Mouse (Mus musculus): Measurements from ENCODE around the gene Amigo3. TPM values are rescaled to one million over a fixed set of nuclear protein-coding genes. Genes with fewer than 3 reads are reported as not detected.

Gene Amigo3
- polyA plus RNA-seq, 1 experiment = 1.2 TPM

GRCm38 (mm10) chr9:108052411-108052810, 548 bp upstream of the Amigo3 start:
- TF ChIP-seq POLR2A (IDR thresholded peaks at IDR 0.05; ENCODE audit: low read depth, low read length) (no peak), CTCF (conservative IDR thresholded peaks at IDR 0.05; ENCODE audit: insufficient read depth, insufficient read length, low read depth, low read length) (no peak)
- H3K27me3 ChIP-seq (replicated peaks; ENCODE audit: control insufficient read depth, insufficient read depth, low read length) = no peaks in the 10 kb centered on the region
- no peak for DNase-seq
- 71% methylated on average over 7 of the region's 7 CpGs for WGBS
- H3K27ac ChIP-seq (ENCODE audit: insufficient read depth, low read depth, low read length) = no peak overlapping the region
- peaks cover 3% of the 10 kb centered on the region for H3K36me3 ChIP-seq (ENCODE audit: control insufficient read depth, insufficient read depth, low read length)
- H3K4me3 ChIP-seq (ENCODE audit: insufficient read depth, low read depth, low read length) = no peak overlapping the region
- peaks cover 8% of the 10 kb centered on the region; the same call in 1 of the 2 replicates for H3K4me1 ChIP-seq (ENCODE audit: control insufficient read depth, insufficient read depth, low read length)

- H3K4me3 ChIP-seq (ENCODE audit: insufficient read depth, low read depth, low read length) = no peak overlapping the region
- H3K27ac ChIP-seq (ENCODE audit: insufficient read depth, low read depth, low read length) = no peak overlapping the region
- no peak for TF ChIP-seq CTCF (conservative IDR thresholded peaks at IDR 0.05; ENCODE audit: insufficient read depth, insufficient read length, low read depth, low read length)
- no peak for TF ChIP-seq POLR2A (IDR thresholded peaks at IDR 0.05; ENCODE audit: low read depth, low read length)
- no peak for DNase-seq
- WGBS = 77% methylated on average over 15 of the region's 15 CpGs
- no peaks in the 10 kb centered on the region for H3K27me3 ChIP-seq (replicated peaks; ENCODE audit: control insufficient read depth, insufficient read depth, low read length)
- peaks cover 8% of the 10 kb centered on the region; the same call in 1 of the 2 replicates for H3K4me1 ChIP-seq (ENCODE audit: control insufficient read depth, insufficient read depth, low read length)
- peaks cover 3% of the 10 kb centered on the region for H3K36me3 ChIP-seq (ENCODE audit: control insufficient read depth, insufficient read depth, low read length)
Measured at GRCm38 (mm10) chr9:108053665-108054225, 786 bp downstream of the Amigo3 start.

GRCm38 (mm10) chr9:108054331-108055040, 1.5 kb downstream of the Amigo3 start:
- H3K4me3 ChIP-seq (ENCODE audit: insufficient read depth, low read depth, low read length) = no peak overlapping the region
- no peak overlapping the region for H3K27ac ChIP-seq (ENCODE audit: insufficient read depth, low read depth, low read length)
- H3K27me3 ChIP-seq (replicated peaks; ENCODE audit: control insufficient read depth, insufficient read depth, low read length) = no peaks in the 10 kb centered on the region
- TF ChIP-seq POLR2A (IDR thresholded peaks at IDR 0.05; ENCODE audit: low read depth, low read length) (no peak), CTCF (conservative IDR thresholded peaks at IDR 0.05; ENCODE audit: insufficient read depth, insufficient read length, low read depth, low read length) (no peak)
- no peak for DNase-seq
- H3K4me1 ChIP-seq (ENCODE audit: control insufficient read depth, insufficient read depth, low read length) = peaks cover 7% of the 10 kb centered on the region; the same call in 1 of the 2 replicates
- peaks cover 3% of the 10 kb centered on the region for H3K36me3 ChIP-seq (ENCODE audit: control insufficient read depth, insufficient read depth, low read length)
- WGBS = 93% methylated on average over 22 of the region's 22 CpGs

GRCm38 (mm10) chr9:108055061-108055460, 2.1 kb downstream of the Amigo3 start:
- DNase-seq = no peak
- no peak overlapping the region for H3K4me3 ChIP-seq (ENCODE audit: insufficient read depth, low read depth, low read length)
- TF ChIP-seq CTCF (conservative IDR thresholded peaks at IDR 0.05; ENCODE audit: insufficient read depth, insufficient read length, low read depth, low read length) (no peak), POLR2A (IDR thresholded peaks at IDR 0.05; ENCODE audit: low read depth, low read length) (no peak)
- H3K4me1 ChIP-seq (ENCODE audit: control insufficient read depth, insufficient read depth, low read length) = 0 out of 2 replicates have a peak, but pooled peaks cover 4% of the 10 kb centered on the region
- H3K36me3 ChIP-seq (ENCODE audit: control insufficient read depth, insufficient read depth, low read length) = peaks cover 3% of the 10 kb centered on the region
- no peak overlapping the region for H3K27ac ChIP-seq (ENCODE audit: insufficient read depth, low read depth, low read length)
- WGBS = 69% methylated on average over 1 of the region's 1 CpGs
- no peaks in the 10 kb centered on the region for H3K27me3 ChIP-seq (replicated peaks; ENCODE audit: control insufficient read depth, insufficient read depth, low read length)

- WGBS = 80% methylated on average over 6 of the region's 6 CpGs
Measured at GRCm38 (mm10) chr9:108055661-108056237, 2.8 kb downstream of the Amigo3 start.

GRCm38 (mm10) chr9:108056361-108057261, 3.7 kb downstream of the Amigo3 start:
- 71% methylated on average over 28 of the region's 28 CpGs for WGBS
- Histone ChIP-seq H3K27ac (ENCODE audit: insufficient read depth, low read depth, low read length) (no peak overlapping the region), H3K4me1 (ENCODE audit: control insufficient read depth, insufficient read depth, low read length) (0 out of 2 replicates have a peak, but pooled peaks cover 4% of the 10 kb centered on the region)

More at GRCm38 (mm10) chr9:108055661-108056237, 2.8 kb downstream of the Amigo3 start:
- Histone ChIP-seq H3K27ac (ENCODE audit: insufficient read depth, low read depth, low read length) (no peak overlapping the region), H3K36me3 (ENCODE audit: control insufficient read depth, insufficient read depth, low read length) (peaks cover 3% of the 10 kb centered on the region), H3K4me1 (ENCODE audit: control insufficient read depth, insufficient read depth, low read length) (0 out of 2 replicates have a peak, but pooled peaks cover 4% of the 10 kb centered on the region), H3K4me3 (ENCODE audit: insufficient read depth, low read depth, low read length) (no peak overlapping the region), H3K27me3 (replicated peaks; ENCODE audit: control insufficient read depth, insufficient read depth, low read length) (no peaks in the 10 kb centered on the region)
- TF ChIP-seq CTCF (conservative IDR thresholded peaks at IDR 0.05; ENCODE audit: insufficient read depth, insufficient read length, low read depth, low read length) (no peak), POLR2A (IDR thresholded peaks at IDR 0.05; ENCODE audit: low read depth, low read length) (no peak)
- DNase-seq = no peak

More at GRCm38 (mm10) chr9:108056361-108057261, 3.7 kb downstream of the Amigo3 start:
- no peak for TF ChIP-seq POLR2A (IDR thresholded peaks at IDR 0.05; ENCODE audit: low read depth, low read length)
- no peak for TF ChIP-seq CTCF (conservative IDR thresholded peaks at IDR 0.05; ENCODE audit: insufficient read depth, insufficient read length, low read depth, low read length)
- Histone ChIP-seq H3K4me3 (ENCODE audit: insufficient read depth, low read depth, low read length) (no peak overlapping the region), H3K36me3 (ENCODE audit: control insufficient read depth, insufficient read depth, low read length) (peaks cover 3% of the 10 kb centered on the region), H3K27me3 (replicated peaks; ENCODE audit: control insufficient read depth, insufficient read depth, low read length) (no peaks in the 10 kb centered on the region)
- DNase-seq = no peak
